Mouse (Mus musculus): Measurements from ENCODE around the gene Zfand2b. TPM values are rescaled to one million over a fixed set of nuclear protein-coding genes. Genes with fewer than 3 reads are reported as not detected.

The Zfand2b gene
- polyA plus RNA-seq, 1 experiment from 2014 or later = 31.7 TPM

- H3K36me3 ChIP-seq (ENCODE audit: control insufficient read depth, insufficient read depth) = peaks cover 18% of the 10 kb centered on the region
- ATAC-seq (replicated peaks; ENCODE audit: extremely low read depth, insufficient read depth, low FRiP score) = peak; percentile 93
- peaks cover 18% of the 10 kb centered on the region for H3K4me1 ChIP-seq (ENCODE audit: control insufficient read depth, insufficient read depth, low read length)
- no peak within 1 kb of the TSS for H3K27ac ChIP-seq (ENCODE audit: low read length)
- WGBS = 5% methylated on average over 42 of the region's 42 CpGs
- peaks cover 2% of the 10 kb centered on the region for H3K27me3 ChIP-seq (ENCODE audit: control insufficient read depth, insufficient read depth, low read length)
- H3K9me3 ChIP-seq (replicated peaks; ENCODE audit: control insufficient read depth, low read length) = no peaks in the 10 kb centered on the region
- H3K4me3 ChIP-seq (ENCODE audit: low read length) = peak within 1 kb of the TSS; percentile 77
- peak within 1 kb of the TSS; percentile 91 for H3K9ac ChIP-seq (ENCODE audit: low read length)
- H3K4me2 ChIP-seq (ENCODE audit: low read depth, low read length) = peak within 1 kb of the TSS; percentile 80
Measured at GRCm38 (mm10) chr1:75210136-75211087, 42.0 kb downstream of the Zfand2b start, which contains the start of the genes Glb1l and Stk16. Gene Glb1l, minus strand, starts transcription at chr1:75210813. Gene Stk16, plus strand, starts transcription at chr1:75210838.

GRCm38 (mm10) chr1:75211141-75211708 is 42.8 kb downstream of the Zfand2b start:
- no peak overlapping the region for H3K27ac ChIP-seq (ENCODE audit: low read length)
- peak overlapping the region; percentile 77 for H3K4me3 ChIP-seq (ENCODE audit: low read length)
- peaks cover 18% of the 10 kb centered on the region for H3K4me1 ChIP-seq (ENCODE audit: control insufficient read depth, insufficient read depth, low read length)
- peaks cover 2% of the 10 kb centered on the region for H3K27me3 ChIP-seq (ENCODE audit: control insufficient read depth, insufficient read depth, low read length)
- H3K4me2 ChIP-seq (ENCODE audit: low read depth, low read length) = peak overlapping the region; percentile 80
- H3K9ac ChIP-seq (ENCODE audit: low read length) = peak overlapping the region; percentile 91
- ATAC-seq (replicated peaks; ENCODE audit: extremely low read depth, insufficient read depth, low FRiP score) = no peak
- no peaks in the 10 kb centered on the region for H3K9me3 ChIP-seq (replicated peaks; ENCODE audit: control insufficient read depth, low read length)
- peaks cover 22% of the 10 kb centered on the region for H3K36me3 ChIP-seq (ENCODE audit: control insufficient read depth, insufficient read depth)
- WGBS = 11% methylated on average over 17 of the region's 17 CpGs

- WGBS = 75% methylated on average over 4 of the region's 4 CpGs
- H3K36me3 ChIP-seq (ENCODE audit: control insufficient read depth, insufficient read depth) = peaks cover 22% of the 10 kb centered on the region
- ATAC-seq (replicated peaks; ENCODE audit: extremely low read depth, insufficient read depth, low FRiP score) = no peak
- peaks cover 2% of the 10 kb centered on the region for H3K27me3 ChIP-seq (ENCODE audit: control insufficient read depth, insufficient read depth, low read length)
- H3K9me3 ChIP-seq (replicated peaks; ENCODE audit: control insufficient read depth, low read length) = no peaks in the 10 kb centered on the region
- peaks cover 20% of the 10 kb centered on the region for H3K4me1 ChIP-seq (ENCODE audit: control insufficient read depth, insufficient read depth, low read length)
- H3K27ac ChIP-seq (ENCODE audit: low read length) = no peak overlapping the region
- no peak overlapping the region for H3K4me3 ChIP-seq (ENCODE audit: low read length)
- no peak overlapping the region for H3K4me2 ChIP-seq (ENCODE audit: low read depth, low read length)
- H3K9ac ChIP-seq (ENCODE audit: low read length) = no peak overlapping the region
Measured at GRCm38 (mm10) chr1:75212542-75212941, 44.1 kb downstream of the Zfand2b start.

- WGBS = 72% methylated on average over 7 of the region's 7 CpGs
- H3K4me1 ChIP-seq (ENCODE audit: control insufficient read depth, insufficient read depth, low read length) = peaks cover 23% of the 10 kb centered on the region
- no peak overlapping the region for H3K4me3 ChIP-seq (ENCODE audit: low read length)
- peaks cover 2% of the 10 kb centered on the region for H3K27me3 ChIP-seq (ENCODE audit: control insufficient read depth, insufficient read depth, low read length)
- no peak overlapping the region for H3K27ac ChIP-seq (ENCODE audit: low read length)
- no peak for ATAC-seq (replicated peaks; ENCODE audit: extremely low read depth, insufficient read depth, low FRiP score)
- no peaks in the 10 kb centered on the region for H3K9me3 ChIP-seq (replicated peaks; ENCODE audit: control insufficient read depth, low read length)
- no peak overlapping the region for H3K4me2 ChIP-seq (ENCODE audit: low read depth, low read length)
- no peak overlapping the region for H3K9ac ChIP-seq (ENCODE audit: low read length)
- peaks cover 22% of the 10 kb centered on the region for H3K36me3 ChIP-seq (ENCODE audit: control insufficient read depth, insufficient read depth)
Measured at GRCm38 (mm10) chr1:75213096-75213495, 44.6 kb downstream of the Zfand2b start.

DNA sequence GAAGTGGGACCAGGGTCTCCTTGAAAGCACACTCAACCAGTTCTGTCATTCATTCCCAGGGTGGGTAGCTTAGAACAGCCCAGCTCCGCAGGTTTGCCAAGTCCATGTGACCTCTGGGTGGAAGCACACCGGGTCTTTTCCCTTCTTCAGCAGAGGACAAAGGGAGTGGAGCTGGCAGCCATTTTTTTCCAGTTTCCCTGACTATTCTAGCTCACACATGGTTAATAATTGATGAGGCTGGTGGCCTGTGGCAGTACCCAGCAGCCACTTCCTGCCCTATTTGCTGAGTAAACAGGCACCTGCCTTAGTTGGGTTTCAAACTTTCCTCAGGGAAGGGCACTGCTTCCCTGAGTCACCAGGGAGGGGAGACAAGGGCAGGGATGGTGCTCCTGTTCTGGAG is 46.0 kb downstream of the Zfand2b start:
- no peaks in the 10 kb centered on the region; the same call in 1 of the 2 replicates for H3K27me3 ChIP-seq (ENCODE audit: control insufficient read depth, insufficient read depth, low read length)
- peak overlapping the region; percentile 30; the same call in 1 of the 2 replicates for H3K27ac ChIP-seq (ENCODE audit: low read length)
- H3K9ac ChIP-seq (ENCODE audit: low read length) = no peak overlapping the region
- H3K4me3 ChIP-seq (ENCODE audit: low read length) = no peak overlapping the region
- whole genome bisulfite sequencing = 73% methylated on average over 2 of the region's 2 CpGs
- H3K9me3 ChIP-seq (replicated peaks; ENCODE audit: control insufficient read depth, low read length) = no peaks in the 10 kb centered on the region
- H3K4me2 ChIP-seq (ENCODE audit: low read depth, low read length) = no peak overlapping the region
- H3K36me3 ChIP-seq (ENCODE audit: control insufficient read depth, insufficient read depth) = peaks cover 22% of the 10 kb centered on the region
- no peak for ATAC-seq (replicated peaks; ENCODE audit: extremely low read depth, insufficient read depth, low FRiP score)
- H3K4me1 ChIP-seq (ENCODE audit: control insufficient read depth, insufficient read depth, low read length) = peaks cover 24% of the 10 kb centered on the region

- Histone ChIP-seq H3K4me3 (ENCODE audit: low read length) (no peak overlapping the region), H3K27me3 (ENCODE audit: control insufficient read depth, insufficient read depth, low read length) (no peaks in the 10 kb centered on the region; the same call in 1 of the 2 replicates), H3K9me3 (replicated peaks; ENCODE audit: control insufficient read depth, low read length) (no peaks in the 10 kb centered on the region), H3K4me1 (ENCODE audit: control insufficient read depth, insufficient read depth, low read length) (peaks cover 26% of the 10 kb centered on the region), H3K4me2 (ENCODE audit: low read depth, low read length) (no peak overlapping the region), H3K27ac (ENCODE audit: low read length) (peak overlapping the region; percentile 32; the same call in 1 of the 2 replicates), H3K36me3 (ENCODE audit: control insufficient read depth, insufficient read depth) (peaks cover 22% of the 10 kb centered on the region), H3K9ac (ENCODE audit: low read length) (no peak overlapping the region)
- no peak for ATAC-seq (replicated peaks; ENCODE audit: extremely low read depth, insufficient read depth, low FRiP score)
- 61% methylated on average over 5 of the region's 5 CpGs for WGBS
Measured at GRCm38 (mm10) chr1:75214886-75215285, 46.4 kb downstream of the Zfand2b start.

DNA sequence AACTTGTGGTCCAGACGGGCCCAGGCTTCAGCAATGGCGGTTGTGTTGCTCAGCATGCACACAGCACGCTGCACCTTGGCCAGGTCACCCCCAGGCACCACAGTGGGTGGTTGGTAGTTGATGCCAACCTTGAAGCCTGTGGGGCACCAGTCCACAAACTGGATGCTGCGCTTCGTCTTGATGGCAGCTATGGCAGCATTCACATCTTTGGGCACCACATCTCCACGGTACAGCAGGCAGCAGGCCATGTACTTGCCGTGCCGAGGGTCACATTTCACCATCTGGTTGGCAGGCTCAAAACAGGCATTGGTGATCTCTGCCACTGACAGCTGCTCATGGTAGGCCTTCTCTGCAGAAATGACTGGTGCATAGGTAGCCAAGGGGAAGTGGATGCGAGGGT is 47.3 kb downstream of the Zfand2b start:
- Histone ChIP-seq H3K9ac (ENCODE audit: low read length) (no peak overlapping the region), H3K27ac (ENCODE audit: low read length) (no peak overlapping the region), H3K4me1 (ENCODE audit: control insufficient read depth, insufficient read depth, low read length) (peaks cover 22% of the 10 kb centered on the region), H3K36me3 (ENCODE audit: control insufficient read depth, insufficient read depth) (peaks cover 22% of the 10 kb centered on the region), H3K4me3 (ENCODE audit: low read length) (no peak overlapping the region), H3K27me3 (ENCODE audit: control insufficient read depth, insufficient read depth, low read length) (peaks cover 5% of the 10 kb centered on the region; the same call in 1 of the 2 replicates), H3K4me2 (ENCODE audit: low read depth, low read length) (no peak overlapping the region), H3K9me3 (replicated peaks; ENCODE audit: control insufficient read depth, low read length) (no peaks in the 10 kb centered on the region)
- WGBS = 91% methylated on average over 9 of the region's 9 CpGs
- ATAC-seq (replicated peaks; ENCODE audit: extremely low read depth, insufficient read depth, low FRiP score) = no peak

DNA sequence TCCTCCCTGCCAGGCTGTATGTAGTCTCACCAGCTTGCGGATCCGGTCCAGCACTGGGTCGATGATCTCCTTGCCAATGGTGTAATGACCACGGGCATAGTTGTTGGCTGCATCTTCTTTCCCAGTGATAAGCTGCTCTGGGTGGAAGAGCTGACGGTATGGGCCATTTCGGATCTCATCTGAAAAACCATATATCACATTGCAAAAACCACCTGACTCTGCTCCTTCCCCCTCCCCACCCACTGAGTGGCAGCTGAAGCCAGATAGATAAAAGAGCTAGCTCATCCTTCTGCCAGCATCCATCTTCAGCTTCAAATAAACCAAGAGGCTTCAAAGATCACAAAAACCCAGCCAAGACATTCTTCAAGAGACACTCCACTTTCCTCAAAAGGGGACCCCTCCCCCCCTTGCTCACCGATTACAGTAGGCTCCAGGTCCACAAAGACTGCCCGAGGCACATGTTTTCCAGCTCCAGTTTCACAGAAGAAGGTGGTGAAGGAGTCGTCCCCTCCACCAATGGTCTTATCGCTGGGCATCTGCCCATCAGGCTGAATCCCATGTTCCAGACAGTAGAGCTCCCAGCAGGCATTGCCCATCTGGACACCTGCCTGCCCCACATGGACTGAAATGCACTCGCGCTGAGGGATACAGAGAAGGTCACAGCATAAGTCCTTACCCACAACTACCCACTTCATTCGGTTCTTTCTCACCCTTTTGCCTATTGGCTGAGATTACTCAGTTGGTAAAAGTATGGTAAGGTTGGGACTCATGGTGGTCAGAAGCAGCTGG is 48.5 kb downstream of the Zfand2b start:
- WGBS = 62% methylated on average over 13 of the region's 13 CpGs
- Histone ChIP-seq H3K9ac (ENCODE audit: low read length) (no peak overlapping the region), H3K27me3 (ENCODE audit: control insufficient read depth, insufficient read depth, low read length) (peaks cover 7% of the 10 kb centered on the region; the same call in 1 of the 2 replicates)

More for the DNA sequence above, 48.5 kb downstream of the Zfand2b start:
- no peak for ATAC-seq (replicated peaks; ENCODE audit: extremely low read depth, insufficient read depth, low FRiP score)
- H3K36me3 ChIP-seq (ENCODE audit: control insufficient read depth, insufficient read depth) = peaks cover 20% of the 10 kb centered on the region
- H3K4me3 ChIP-seq (ENCODE audit: low read length) = peak overlapping the region; percentile 71; the same call in 1 of the 2 replicates
- peaks cover 15% of the 10 kb centered on the region for H3K4me1 ChIP-seq (ENCODE audit: control insufficient read depth, insufficient read depth, low read length)
- no peak overlapping the region for H3K27ac ChIP-seq (ENCODE audit: low read length)
- H3K4me2 ChIP-seq (ENCODE audit: low read depth, low read length) = peak overlapping the region; percentile 98
- H3K9me3 ChIP-seq (replicated peaks; ENCODE audit: control insufficient read depth, low read length) = no peaks in the 10 kb centered on the region

Data from heart, embryonic 16.5 days (tissue).